Mouse (Mus musculus) T-cell, adult 2 months (primary cell): ENCODE data around the gene Afap1l2.

Source experiments
- DNase-seq: peaks from one replicate; pipeline ENCODE4 v3.0.0; 2022; ENCODE audit warnings: low spot score

Afap1l2 gene

DNA sequence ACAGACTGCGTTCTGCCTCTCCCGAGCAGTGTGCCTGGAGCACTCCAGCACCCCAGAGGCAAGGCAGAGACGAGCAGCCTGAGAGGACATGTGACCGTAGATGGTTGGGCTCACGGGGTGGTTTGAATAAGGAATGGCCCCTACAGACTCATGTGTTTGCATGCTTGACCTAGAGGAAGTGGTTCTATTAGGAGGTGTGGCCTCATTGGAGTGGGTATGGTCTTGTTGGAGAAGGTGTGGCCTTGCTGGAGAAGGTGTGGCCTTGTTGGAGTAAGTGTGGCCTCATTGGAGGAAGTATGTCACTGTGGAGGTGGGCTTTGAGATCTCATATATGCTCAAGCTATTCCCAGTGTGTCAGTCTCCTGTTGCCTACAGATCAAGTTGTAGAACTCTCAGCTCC is 70.1 kb downstream of the Afap1l2 start:
- DNase-seq, result no peak

DNA sequence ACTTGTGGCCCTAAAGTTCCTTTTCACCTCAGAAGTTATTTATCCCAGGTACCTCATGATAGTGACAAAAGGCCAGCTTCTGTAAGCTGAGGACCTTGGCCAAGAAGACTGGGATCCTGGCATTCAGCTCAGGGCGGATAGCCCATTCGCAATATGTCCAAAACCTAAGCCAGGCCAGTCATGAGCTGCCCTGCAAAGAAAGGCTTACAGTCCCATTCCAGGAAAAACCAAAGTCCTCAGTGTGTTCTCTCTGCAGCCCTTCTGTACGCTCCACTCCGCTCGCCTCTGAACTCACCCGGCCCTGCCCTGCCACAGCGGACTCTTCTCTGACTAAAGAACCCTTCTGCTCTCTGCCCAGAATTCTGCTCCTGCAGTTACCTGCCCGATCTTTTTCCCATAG is 71.8 kb downstream of the Afap1l2 start:
- no peak for DNase-seq

GRCm38 (mm10) chr19:56935777-56936176 is 72.3 kb downstream of the Afap1l2 start:
- DNase-seq, result no peak

- no peak for DNase-seq
Measured at GRCm38 (mm10) chr19:56935111-56935510, 72.9 kb downstream of the Afap1l2 start.

DNA sequence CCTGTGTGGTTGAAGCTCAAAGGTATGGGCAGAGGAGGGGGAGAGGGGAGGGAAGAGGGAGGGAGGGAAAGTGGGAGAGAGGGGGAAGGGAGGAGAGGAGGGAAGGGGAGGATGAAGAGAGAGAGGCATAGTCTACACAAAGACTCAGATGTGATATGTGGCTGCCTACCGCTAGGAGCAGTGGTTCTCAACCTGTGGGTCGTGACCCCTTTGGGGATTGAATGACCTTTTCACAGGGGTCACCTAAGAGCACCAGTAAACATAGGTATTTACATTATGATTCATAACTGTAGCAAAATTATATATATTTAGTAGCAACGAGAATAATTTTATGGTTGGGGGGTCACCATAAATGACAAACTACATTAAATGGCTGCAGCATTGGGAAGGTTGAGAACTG is 74.2 kb downstream of the Afap1l2 start:
- DNase-seq, result no peak

DNA sequence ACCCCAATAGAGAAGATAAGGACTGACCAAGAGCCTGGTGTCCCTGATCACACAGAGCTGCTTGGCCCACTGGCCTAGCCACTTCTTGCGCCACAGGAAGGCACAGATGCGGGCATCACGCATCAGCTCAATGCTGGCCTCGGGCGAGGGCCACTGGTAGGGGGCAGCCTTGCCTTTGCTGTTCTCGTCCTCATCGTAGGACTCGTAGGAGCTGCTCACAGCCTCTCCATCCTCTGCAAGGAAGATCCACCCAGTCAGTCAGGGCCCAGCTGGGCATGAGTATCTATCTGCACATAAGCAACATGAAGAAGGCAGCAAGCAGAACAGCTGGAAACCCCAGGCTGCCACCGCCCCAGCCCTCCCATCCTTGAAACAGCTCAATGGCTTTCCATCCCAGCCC is 78.0 kb downstream of the Afap1l2 start:
- no peak for DNase-seq

DNA sequence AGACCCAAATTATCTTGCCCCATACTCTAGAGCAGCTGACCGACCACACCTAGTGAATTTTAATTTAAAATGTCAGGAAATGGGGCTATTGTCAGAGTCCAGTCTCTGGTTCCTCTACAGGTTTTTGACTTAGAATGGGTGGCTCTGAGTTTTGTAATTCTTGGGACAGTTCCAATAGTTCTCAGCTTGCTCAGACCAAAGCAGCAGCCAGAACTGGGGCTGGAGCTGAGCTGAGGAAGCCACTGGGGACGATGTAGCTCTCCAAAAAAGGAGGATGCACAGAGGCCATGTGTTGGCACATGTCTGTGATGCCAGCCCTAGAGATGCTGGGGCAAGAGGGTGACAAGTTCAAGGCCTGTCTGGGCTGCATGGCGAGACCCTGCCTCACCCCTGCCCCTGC is 78.6 kb downstream of the Afap1l2 start:
- DNase-seq, result no peak

DNA sequence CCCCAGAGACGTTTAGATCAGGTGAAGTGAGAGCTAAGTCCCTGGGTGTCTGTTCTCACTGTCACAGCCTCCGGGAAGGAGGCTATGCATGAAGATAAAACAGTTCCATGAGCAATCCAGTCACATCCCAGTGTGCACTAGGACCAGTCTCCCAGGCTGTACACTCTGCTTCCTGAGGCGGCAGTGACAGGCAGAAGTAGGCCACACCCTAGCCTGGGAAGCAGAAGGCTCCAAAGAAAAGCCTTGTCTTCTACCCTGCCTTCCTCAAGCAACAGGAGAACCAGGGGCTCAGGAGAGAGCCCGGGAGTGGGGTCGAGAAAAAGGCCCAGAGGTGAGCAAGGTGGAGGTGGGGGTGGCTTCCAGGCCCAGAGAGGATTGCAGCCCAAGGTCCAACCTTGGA is 86.3 kb downstream of the Afap1l2 start:
- no peak for DNase-seq

GRCm38 (mm10) chr19:56920232-56920631 is 87.8 kb downstream of the Afap1l2 start:
- DNase-seq, result no peak

DNA sequence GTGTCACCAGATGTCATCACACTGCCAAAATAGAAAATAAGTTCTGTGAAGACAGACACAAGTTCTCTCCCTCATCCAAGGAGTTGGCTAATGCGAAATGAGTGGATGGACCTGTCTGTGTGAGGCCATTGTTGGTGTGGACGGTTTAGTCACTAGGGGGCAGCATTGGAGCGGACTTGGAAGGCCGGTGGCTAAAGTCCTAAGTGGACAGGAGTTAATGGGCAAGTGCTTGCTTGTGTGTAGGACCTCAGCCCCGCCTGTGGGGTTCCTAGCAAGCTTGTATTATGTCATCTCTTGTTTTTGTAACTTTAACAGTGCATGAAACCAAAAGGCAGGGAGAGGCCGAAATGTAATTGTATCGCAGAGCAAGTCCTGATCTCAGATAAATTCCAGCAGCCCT is 88.4 kb downstream of the Afap1l2 start:
- DNase-seq, result no peak

DNA sequence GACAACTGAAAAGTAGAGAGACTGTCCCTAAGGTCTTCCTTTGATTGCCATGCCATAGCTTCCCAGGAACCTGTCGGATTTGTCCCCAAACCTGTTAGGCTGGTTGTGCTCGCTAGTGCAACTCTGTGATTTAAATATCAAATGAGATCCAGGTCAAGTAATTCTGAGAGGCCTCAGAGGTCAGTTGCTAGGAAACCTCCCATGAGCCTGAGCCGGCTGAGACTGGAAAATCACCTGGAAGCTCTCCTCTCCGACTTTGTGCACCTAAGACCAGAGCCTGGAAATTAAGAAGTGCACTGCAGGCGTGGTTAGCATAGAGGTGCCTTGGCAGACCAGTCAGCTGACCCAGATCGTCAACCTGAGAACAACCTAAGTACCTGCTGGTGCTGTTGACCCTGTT is 92.9 kb downstream of the Afap1l2 start:
- DNase-seq, result no peak

- DNase-seq, result no peak
Measured at GRCm38 (mm10) chr19:56914658-56915057, 93.4 kb downstream of the Afap1l2 start.

DNA sequence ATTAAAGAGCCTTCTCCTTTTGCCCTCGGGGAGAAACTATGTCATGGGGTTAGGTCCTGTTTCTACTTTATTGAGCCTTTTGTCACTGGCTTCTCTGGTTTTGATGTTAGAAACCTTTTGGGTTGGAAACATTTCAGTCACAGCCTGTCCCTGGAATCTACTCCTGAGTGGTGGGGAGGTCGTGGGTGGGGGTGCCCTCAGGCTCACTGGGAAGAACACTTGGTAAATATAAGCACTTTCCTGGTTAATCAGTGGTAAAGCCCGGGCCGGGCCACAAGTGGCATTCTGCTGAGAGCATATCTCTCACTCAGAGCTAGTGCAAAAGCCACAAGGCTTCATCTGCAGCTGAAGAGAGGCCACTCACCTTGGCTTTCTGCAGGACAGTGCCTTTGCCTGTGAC is 94.3 kb downstream of the Afap1l2 start:
- DNase-seq, result no peak

GRCm38 (mm10) chr19:56910561-56910960 is 97.5 kb downstream of the Afap1l2 start:
- DNase-seq, result no peak

DNA sequence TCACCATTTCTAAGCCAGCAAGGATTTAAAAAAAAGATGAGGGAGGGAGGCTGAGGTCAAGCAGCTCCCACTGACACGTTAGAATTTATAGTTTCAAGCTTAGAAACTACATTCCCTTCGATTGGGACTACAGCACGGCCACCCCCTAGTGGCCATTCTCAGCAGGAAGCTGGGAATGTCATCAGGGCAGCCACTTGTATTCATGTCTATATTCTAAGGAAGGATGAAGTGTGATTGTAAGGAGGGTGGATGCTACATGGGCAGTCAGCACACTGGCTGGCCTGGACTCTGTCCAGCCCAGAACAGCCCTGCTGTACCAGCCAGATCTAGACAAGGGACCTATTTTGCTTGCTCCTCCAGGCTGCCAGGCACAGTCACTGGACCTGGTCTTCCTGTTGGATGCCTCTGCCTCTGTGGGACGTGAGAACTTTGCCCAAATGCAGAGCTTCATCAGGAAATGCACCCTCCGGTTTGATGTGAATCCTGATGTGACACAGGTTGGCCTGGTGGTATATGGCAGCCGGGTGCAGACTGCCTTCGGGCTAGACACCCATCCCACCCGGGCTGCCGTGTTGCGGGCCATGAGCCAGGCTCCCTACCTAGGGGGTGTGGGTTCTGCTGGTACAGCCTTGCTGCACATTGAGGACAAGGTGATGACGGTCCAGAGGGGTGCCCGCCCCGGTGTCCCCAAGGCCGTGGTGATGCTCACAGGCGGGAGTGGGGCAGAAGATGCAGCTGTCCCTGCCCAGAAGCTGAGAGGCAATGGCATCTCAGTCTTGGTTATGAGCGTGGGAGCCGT is 99.4 kb downstream of the Afap1l2 start:
- no peak for DNase-seq

- DNase-seq, result no peak
Measured at GRCm38 (mm10) chr19:56907850-56908249, 100.2 kb downstream of the Afap1l2 start.

DNA sequence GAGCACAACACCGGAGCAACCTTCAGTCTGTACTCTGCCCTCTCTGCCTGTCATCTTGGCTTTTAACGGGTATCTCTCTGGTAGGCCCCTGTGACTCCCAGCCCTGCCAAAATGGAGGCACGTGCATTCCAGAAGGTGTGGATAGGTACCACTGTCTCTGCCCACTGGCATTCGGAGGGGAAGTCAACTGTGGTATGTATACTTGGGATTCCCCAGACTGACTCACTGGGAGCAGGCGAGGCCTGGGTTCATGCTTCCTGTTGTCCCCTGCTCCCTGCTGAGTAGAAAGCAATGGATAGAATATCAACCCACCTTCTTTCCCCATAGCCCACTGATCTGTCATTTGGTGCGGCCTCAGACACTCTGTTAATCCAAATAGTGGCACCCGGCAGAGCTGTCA is 102.6 kb downstream of the Afap1l2 start:
- no peak for DNase-seq

DNA sequence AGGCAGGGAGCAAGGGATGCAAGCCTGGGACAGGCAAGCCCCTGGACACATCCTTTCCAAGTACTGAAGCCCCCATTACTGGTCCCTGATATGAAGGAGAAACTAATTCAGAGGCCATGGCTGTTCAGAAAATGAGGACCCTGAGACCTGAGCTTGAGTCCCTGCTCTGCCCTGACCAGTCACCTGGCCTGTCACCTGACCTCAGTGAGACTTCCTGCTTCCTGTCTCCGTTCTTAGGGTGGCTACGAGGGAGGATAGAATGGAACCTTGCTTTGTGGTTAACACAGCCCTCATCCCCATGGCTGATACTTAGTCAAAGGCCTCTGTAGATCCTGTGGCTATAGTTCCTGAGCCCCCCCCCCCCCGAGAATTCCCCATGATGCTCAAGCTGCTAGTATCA is 103.9 kb downstream of the Afap1l2 start:
- DNase-seq, result no peak

GRCm38 (mm10) chr19:56897654-56898053 is 110.4 kb downstream of the Afap1l2 start:
- no peak for DNase-seq

- DNase-seq, result no peak
Measured at GRCm38 (mm10) chr19:56893326-56893725, 114.7 kb downstream of the Afap1l2 start.

GRCm38 (mm10) chr19:56892586-56892985 is 115.4 kb downstream of the Afap1l2 start:
- no peak for DNase-seq

- no peak for DNase-seq
Measured at GRCm38 (mm10) chr19:56891438-56891837, 116.6 kb downstream of the Afap1l2 start.

DNA sequence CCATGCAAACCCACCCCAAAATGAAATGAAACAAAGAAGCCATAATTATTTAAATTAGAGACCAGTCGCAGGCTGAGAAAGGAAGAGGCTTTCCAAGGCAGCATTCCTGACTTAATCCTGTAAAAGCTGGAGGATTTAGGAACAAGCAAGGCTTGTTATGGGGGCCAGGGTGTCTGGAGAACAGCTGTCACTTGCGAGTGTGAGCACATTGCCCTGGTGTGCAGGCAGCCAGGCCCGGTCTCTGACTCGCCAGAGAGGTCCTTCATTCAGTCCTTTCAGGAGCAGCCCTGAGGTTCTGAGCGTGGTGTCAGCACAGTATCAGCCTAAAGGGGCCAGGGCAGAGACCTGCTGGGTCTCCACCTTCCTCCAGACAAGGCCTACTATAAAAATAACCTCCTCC is 119.4 kb downstream of the Afap1l2 start:
- no peak for DNase-seq

DNA sequence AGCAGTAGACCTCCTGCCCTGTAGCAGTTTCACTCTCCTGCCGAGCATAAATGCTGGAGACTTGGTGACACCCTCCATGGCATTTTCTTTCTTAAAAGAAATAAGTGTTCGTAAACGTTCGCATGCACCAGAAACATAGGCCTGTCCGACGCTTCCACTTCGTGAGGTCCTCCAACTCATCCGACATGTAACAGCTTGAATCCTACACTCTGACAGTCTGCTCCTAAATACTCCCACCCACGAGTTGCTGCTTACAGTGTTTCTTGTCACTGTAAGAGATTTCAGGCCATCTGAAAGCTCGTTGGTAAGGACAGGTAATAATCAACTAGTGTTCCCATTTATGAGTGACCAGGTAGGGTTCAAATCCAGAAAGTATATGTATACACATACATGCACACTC is 120.1 kb downstream of the Afap1l2 start:
- no peak for DNase-seq
